Mouse (Mus musculus) granulocyte monocyte progenitor cell, adult 5-6 weeks (primary cell): ENCODE measurements around the gene Dusp8. TPM values are rescaled to one million over a fixed set of nuclear protein-coding genes. Genes with fewer than 3 reads are reported as not detected.

ENCODE experiments used
- ATAC-seq: replicated peaks from 2 replicates; pipeline ENCODE4 v1.8.0; 2016; ENCODE audit warnings: mild to moderate bottlenecking, moderate TSS enrichment, inconsistent platforms; ENCODE audit not compliant: poor library complexity, severe bottlenecking
- total RNA-seq, 2 experiments: library from RNA; stranded (forward) in 1 of 2; stranded (reverse) in 1 of 2; fragments of 200-712, 200-1000 nt in 1 of 2; fragments of >200 nt in 1 of 2; fragmentation: Nextera tagmentation in 1 of 2; gene quantifications; 2 replicates each; pipeline ENCODE4 v1.2.3; 2014 to 2017

Gene Dusp8
- total RNA-seq, 2 experiments from 2014 or later = not detected

- peak; percentile 71 for ATAC-seq
Measured at GRCm38 (mm10) chr7:142056601-142057061, 39.0 kb downstream of the Dusp8 start.

GRCm38 (mm10) chr7:142055431-142055830 is 40.2 kb downstream of the Dusp8 start:
- ATAC-seq = no peak

DNA sequence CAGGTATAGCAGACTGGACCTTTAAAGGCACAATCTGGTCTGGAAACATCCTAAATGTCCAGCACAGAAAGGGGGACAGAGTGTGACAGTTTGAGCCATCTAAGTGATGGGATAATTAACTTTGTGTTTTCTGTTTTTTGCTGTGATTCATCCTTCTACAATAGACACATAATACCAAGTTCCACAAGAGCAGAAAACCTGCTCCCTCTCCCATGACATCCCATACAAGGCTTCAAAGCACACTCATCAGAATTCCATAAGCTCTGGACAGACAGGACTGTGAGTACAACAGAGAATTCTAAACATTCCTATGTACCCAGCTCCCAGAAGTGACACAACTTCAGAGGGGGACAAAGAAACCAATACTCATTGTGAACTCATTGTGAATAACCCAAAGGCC is 45.1 kb downstream of the Dusp8 start:
- no peak for ATAC-seq

GRCm38 (mm10) chr7:142045932-142046331 is 49.7 kb downstream of the Dusp8 start:
- no peak for ATAC-seq

- no peak for ATAC-seq
Measured at GRCm38 (mm10) chr7:142045344-142045743, 50.3 kb downstream of the Dusp8 start.

DNA sequence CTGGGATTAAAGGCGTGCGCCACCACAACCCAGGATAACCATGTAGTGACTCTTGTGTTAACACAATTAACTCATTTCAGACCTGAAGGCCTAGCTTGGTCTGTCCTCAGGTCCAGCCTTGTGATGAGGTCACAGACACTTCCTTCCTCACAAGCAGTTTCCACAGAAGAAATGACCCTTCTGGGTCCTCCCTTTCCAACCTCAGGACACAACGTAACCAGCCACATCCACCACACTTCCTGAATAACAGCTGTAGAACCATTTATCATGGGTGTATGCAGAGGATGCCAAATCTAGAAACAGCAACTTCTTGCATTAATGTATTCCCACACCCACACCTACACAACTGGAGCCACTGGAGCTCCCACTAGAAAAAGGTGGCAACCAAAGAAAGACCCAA is 54.9 kb downstream of the Dusp8 start:
- ATAC-seq = peak; percentile 91

DNA sequence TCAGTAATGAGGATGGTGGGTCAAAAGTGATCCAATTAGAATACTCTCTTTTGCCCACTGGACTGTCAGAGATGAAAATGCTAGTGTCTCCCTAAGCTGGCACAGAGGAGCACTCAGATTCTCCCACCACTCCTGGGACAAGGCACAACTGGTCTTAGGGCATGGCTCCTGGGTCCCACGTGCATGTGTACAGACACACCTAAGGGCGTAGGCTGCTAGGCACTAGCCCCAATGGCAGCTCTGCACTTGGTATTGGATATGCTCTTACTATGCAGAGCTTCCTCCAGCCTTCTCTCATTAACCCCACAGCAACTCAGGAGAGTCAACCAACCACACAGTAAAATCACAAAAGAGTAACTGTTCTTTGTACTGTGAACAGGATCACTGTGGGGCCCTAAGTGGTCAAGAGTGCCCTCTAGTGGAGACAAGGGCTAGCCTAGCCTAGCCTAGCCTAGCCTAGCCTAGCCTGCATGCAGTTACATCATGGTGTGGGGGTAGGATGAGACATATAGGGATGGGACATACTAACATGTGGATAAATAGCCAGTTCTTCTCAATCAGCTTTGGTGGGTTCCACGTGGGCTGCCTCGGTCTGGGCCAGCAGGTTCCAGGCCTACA is 58.0 kb downstream of the Dusp8 start:
- ATAC-seq = peak; percentile 63

GRCm38 (mm10) chr7:142035048-142035811 is 60.4 kb downstream of the Dusp8 start:
- ATAC-seq = no peak

DNA sequence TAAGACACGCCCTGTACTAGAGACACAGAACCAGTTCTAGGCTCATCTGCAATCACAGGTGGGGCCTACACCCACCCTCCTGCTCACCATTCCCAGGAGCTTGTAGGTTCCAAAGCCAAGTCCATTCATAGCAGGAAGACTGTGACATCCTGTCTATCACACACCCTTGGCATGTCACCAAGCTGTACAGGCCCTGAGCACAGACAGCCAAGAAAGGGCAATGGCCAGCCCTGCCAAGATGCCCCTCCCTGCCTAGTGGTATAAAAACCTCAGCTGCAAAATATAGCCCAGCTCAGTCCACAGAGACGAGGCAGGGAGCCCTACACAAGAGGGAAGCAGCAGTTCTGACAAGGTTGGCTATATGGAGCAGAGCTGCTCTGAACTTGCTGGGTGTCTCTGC is 61.4 kb downstream of the Dusp8 start:
- no peak for ATAC-seq

DNA sequence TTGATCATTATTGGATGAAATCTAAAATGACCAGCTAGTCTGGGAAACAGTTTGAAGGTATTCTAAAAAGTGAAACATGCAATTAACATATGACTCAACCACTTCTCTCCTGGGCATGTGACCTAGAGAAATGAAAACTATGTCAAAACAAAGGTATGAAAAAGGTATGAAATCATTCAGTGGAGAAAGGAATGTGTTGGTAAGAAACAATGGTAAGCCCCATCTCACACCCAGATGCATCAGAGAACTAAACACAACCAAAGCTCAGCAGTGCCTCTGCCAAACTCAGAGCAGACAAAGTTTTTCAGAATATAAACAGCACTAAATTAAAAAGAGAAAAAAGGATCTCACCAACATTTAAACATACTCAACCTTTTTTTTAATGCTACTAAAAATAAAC is 65.6 kb downstream of the Dusp8 start:
- no peak for ATAC-seq

Other genes starting within 250 kb of the Dusp8 start
- 25.2 and 34.4 TPM in 2 replicates for gene Tollip, start 177.3 kb downstream of the Dusp8 start, total RNA-seq (2014; fragmentation: Nextera tagmentation)
- gene Tollip, start 177.3 kb downstream of the Dusp8 start, total RNA-seq (2017) = 21.1 and 28.3 TPM in 2 replicates
- not detected in 2 replicates for gene Brsk2, start 146.1 kb downstream of the Dusp8 start, total RNA-seq (2014; fragmentation: Nextera tagmentation)
- gene Brsk2, start 146.1 kb downstream of the Dusp8 start, total RNA-seq (2017) = not detected in 2 replicates
- 57.8 and 60.9 TPM in 2 replicates for gene Mob2, start 34.8 kb downstream of the Dusp8 start, total RNA-seq (2014; fragmentation: Nextera tagmentation)
- 51.2 and 63.4 TPM in 2 replicates for gene Mob2, start 34.8 kb downstream of the Dusp8 start, total RNA-seq (2017)
- gene Gm45618, start 24.9 kb upstream of the Dusp8 start, total RNA-seq (2014; fragmentation: Nextera tagmentation) = not detected in 2 replicates
- not detected in 2 replicates for gene Gm45618, start 24.9 kb upstream of the Dusp8 start, total RNA-seq (2017)
- not detected in 2 replicates for gene Gm39115, start 40.2 kb upstream of the Dusp8 start, total RNA-seq (2014; fragmentation: Nextera tagmentation)
- not detected in 2 replicates for gene Gm39115, start 40.2 kb upstream of the Dusp8 start, total RNA-seq (2017)
- gene Gm45337, start 48.8 kb upstream of the Dusp8 start, total RNA-seq (2014; fragmentation: Nextera tagmentation) = not detected in 2 replicates
- gene Gm45337, start 48.8 kb upstream of the Dusp8 start, total RNA-seq (2017) = not detected in 2 replicates
- gene Gm29735, start 61.3 kb upstream of the Dusp8 start, total RNA-seq (2014; fragmentation: Nextera tagmentation) = not detected in 2 replicates
- not detected in 2 replicates for gene Gm29735, start 61.3 kb upstream of the Dusp8 start, total RNA-seq (2017)
- gene Gm4553, start 69.9 kb upstream of the Dusp8 start, total RNA-seq (2014; fragmentation: Nextera tagmentation) = not detected in 2 replicates
- gene Gm4553, start 69.9 kb upstream of the Dusp8 start, total RNA-seq (2017) = not detected in 2 replicates
- not detected in 2 replicates for gene Krtap5-2, start 80.2 kb upstream of the Dusp8 start, total RNA-seq (2014; fragmentation: Nextera tagmentation)
- gene Krtap5-2, start 80.2 kb upstream of the Dusp8 start, total RNA-seq (2017) = not detected in 2 replicates
- not detected in 2 replicates for gene Gm10153, start 94.5 kb upstream of the Dusp8 start, total RNA-seq (2014; fragmentation: Nextera tagmentation)
- not detected in 2 replicates for gene Gm10153, start 94.5 kb upstream of the Dusp8 start, total RNA-seq (2017)
- not detected in 2 replicates for gene Krtap5-3, start 105.5 kb upstream of the Dusp8 start, total RNA-seq (2014; fragmentation: Nextera tagmentation)
- not detected in 2 replicates for gene Krtap5-3, start 105.5 kb upstream of the Dusp8 start, total RNA-seq (2017)
- not detected in 2 replicates for gene Gm7579, start 116.0 kb upstream of the Dusp8 start, total RNA-seq (2014; fragmentation: Nextera tagmentation)
- not detected in 2 replicates for gene Gm7579, start 116.0 kb upstream of the Dusp8 start, total RNA-seq (2017)
- gene Krtap5-5, start 134.1 kb upstream of the Dusp8 start, total RNA-seq (2014; fragmentation: Nextera tagmentation) = not detected in 2 replicates
- gene Krtap5-5, start 134.1 kb upstream of the Dusp8 start, total RNA-seq (2017) = not detected in 2 replicates
- not detected in 2 replicates for gene Gm40460, start 145.2 kb upstream of the Dusp8 start, total RNA-seq (2014; fragmentation: Nextera tagmentation)
- gene Gm40460, start 145.2 kb upstream of the Dusp8 start, total RNA-seq (2017) = not detected in 2 replicates
- gene Gm2431, start 162.5 kb upstream of the Dusp8 start, total RNA-seq (2014; fragmentation: Nextera tagmentation) = not detected in 2 replicates
- gene Gm2431, start 162.5 kb upstream of the Dusp8 start, total RNA-seq (2017) = not detected in 2 replicates
- gene Gm4559, start 178.5 kb upstream of the Dusp8 start, total RNA-seq (2014; fragmentation: Nextera tagmentation) = not detected in 2 replicates
- gene Gm4559, start 178.5 kb upstream of the Dusp8 start, total RNA-seq (2017) = not detected in 2 replicates
- gene Krtap5-1, start 201.3 kb upstream of the Dusp8 start, total RNA-seq (2014; fragmentation: Nextera tagmentation) = not detected in 2 replicates
- gene Krtap5-1, start 201.3 kb upstream of the Dusp8 start, total RNA-seq (2017) = not detected in 2 replicates
- not detected in 2 replicates for gene Krtap5-4, start 207.7 kb upstream of the Dusp8 start, total RNA-seq (2014; fragmentation: Nextera tagmentation)
- gene Krtap5-4, start 207.7 kb upstream of the Dusp8 start, total RNA-seq (2017) = not detected in 2 replicates